Mouse (Mus musculus): ENCODE results near the gene Elf2.

GRCm38 (mm10) chr3:51354034-51354427, 13.6 kb upstream of the Elf2 start:
- TF ChIP-seq POLR2A (IDR thresholded peaks at IDR 0.05; ENCODE audit: borderline replicate concordance, insufficient read depth, low read length) = no peak
- TF ChIP-seq CTCF (IDR thresholded peaks at IDR 0.05; ENCODE audit: borderline replicate concordance, insufficient read depth, low read depth, low read length) = no peak
